Mouse (Mus musculus) neural tube, embryonic 15.5 days (tissue): ENCODE data around the gene Rabep2. TPM values are rescaled to one million over a fixed set of nuclear protein-coding genes. Genes with fewer than 3 reads are reported as not detected.

Experiments used
- ATAC-seq: fragments of 200-750 bp; cut with Nextera tagmentation; 2 replicates; pipeline ENCODE4 v1.8.0; 2017; ENCODE audit warnings: mild to moderate bottlenecking, moderate TSS enrichment, moderate library complexity; ENCODE audit not compliant: low FRiP score
- H3K27ac ChIP-seq: fragments of 300-500 bp; sonication (generic); replicated peaks from 2 replicates; pipeline ENCODE4 v1.5.1; 2015; ENCODE audit warnings: mild to moderate bottlenecking, inconsistent platforms
- H3K27me3 ChIP-seq: fragments of 300-500 bp; sonication (generic); replicated peaks from 2 replicates; pipeline ENCODE4 v1.6.1; 2015; ENCODE audit warnings: inconsistent platforms
- H3K36me3 ChIP-seq: fragments of 300-500 bp; sonication (generic); 2 replicates; pipeline ENCODE4 v1.6.1; 2015; ENCODE audit warnings: inconsistent platforms
- H3K4me1 ChIP-seq: fragments of 300-500 bp; sonication (generic); 2 replicates; pipeline ENCODE4 v1.6.1; 2015; ENCODE audit warnings: inconsistent platforms
- H3K4me2 ChIP-seq: fragments of 300-500 bp; sonication (generic); 2 replicates; pipeline ENCODE4 v1.6.1; 2015; ENCODE audit warnings: inconsistent platforms, mild to moderate bottlenecking, moderate library complexity
- H3K4me3 ChIP-seq: fragments of 300-500 bp; sonication (generic); replicated peaks from 2 replicates; pipeline ENCODE4 v1.5.1; 2015; ENCODE audit warnings: mild to moderate bottlenecking, inconsistent platforms
- H3K9ac ChIP-seq: fragments of 300-500 bp; sonication (generic); replicated peaks from 2 replicates; pipeline ENCODE4 v1.6.1; 2015; ENCODE audit warnings: mild to moderate bottlenecking, inconsistent platforms
- H3K9me3 ChIP-seq: fragments of 300-500 bp; sonication (generic); replicated peaks from 2 replicates; pipeline ENCODE4 v1.6.1; 2016; ENCODE audit warnings: inconsistent platforms
- WGBS: fragments of 180-500 bp; shearing (Covaris S2); methylation state at CpG from one replicate; pipeline ENCODE4 v1.1.7; 2015; ENCODE audit warnings: mixed read lengths; 5-methylcytosine and 5-hydroxymethylcytosine counted together
- polyA plus RNA-seq: library from polyadenylated mRNA; unstranded; fragments of >200 nt; fragmentation: Nextera tagmentation; extraction: Ambion mirVana; gene quantifications from 2 replicates; pipeline ENCODE4 v1.2.1, GENCODE M21; 2015

Gene Rabep2
- polyA plus RNA-seq, 1 experiment from 2014 or later, result 22.2 TPM

GRCm38 (mm10) chr7:126455242-126455641 is 26.7 kb downstream of the Rabep2 start:
- Histone ChIP-seq H3K27me3 (no peaks in the 10 kb centered on the region), H3K4me2 (no peak overlapping the region), H3K36me3 (no peaks in the 10 kb centered on the region), H3K27ac (no peak overlapping the region), H3K4me3 (no peak overlapping the region), H3K9ac (no peak overlapping the region), H3K4me1 (no peaks in the 10 kb centered on the region), H3K9me3 (no peaks in the 10 kb centered on the region)
- no peak for ATAC-seq
- WGBS, result 79% methylated on average over 2 of the region's 2 CpGs

- Histone ChIP-seq H3K9me3 (no peaks in the 10 kb centered on the region), H3K4me3 (no peak overlapping the region), H3K27me3 (no peaks in the 10 kb centered on the region), H3K4me2 (no peak overlapping the region), H3K4me1 (no peaks in the 10 kb centered on the region), H3K36me3 (no peaks in the 10 kb centered on the region), H3K9ac (no peak overlapping the region), H3K27ac (no peak overlapping the region)
- WGBS, result 90% methylated on average over 17 of the region's 17 CpGs
- ATAC-seq, result no peak
Measured at GRCm38 (mm10) chr7:126456382-126457266, 28.1 kb downstream of the Rabep2 start.

GRCm38 (mm10) chr7:126458225-126458624 is 29.7 kb downstream of the Rabep2 start:
- Histone ChIP-seq H3K27me3 (no peaks in the 10 kb centered on the region), H3K27ac (no peak overlapping the region), H3K4me1 (no peaks in the 10 kb centered on the region), H3K9me3 (no peaks in the 10 kb centered on the region), H3K9ac (no peak overlapping the region), H3K4me2 (no peak overlapping the region), H3K36me3 (no peaks in the 10 kb centered on the region), H3K4me3 (no peak overlapping the region)
- no peak for ATAC-seq
- WGBS, result 86% methylated on average over 5 of the region's 5 CpGs

- no peaks in the 10 kb centered on the region for H3K9me3 ChIP-seq
- H3K27ac ChIP-seq, result no peak overlapping the region
Measured at GRCm38 (mm10) chr7:126458844-126459618, 30.5 kb downstream of the Rabep2 start.

GRCm38 (mm10) chr7:126460623-126461399 is 32.3 kb downstream of the Rabep2 start:
- 54% methylated on average over 10 of the region's 10 CpGs for WGBS
- H3K36me3 ChIP-seq, result no peaks in the 10 kb centered on the region
- H3K4me3 ChIP-seq, result no peak overlapping the region
- H3K27ac ChIP-seq, result no peak overlapping the region
- H3K27me3 ChIP-seq, result no peaks in the 10 kb centered on the region
- no peaks in the 10 kb centered on the region for H3K9me3 ChIP-seq
- H3K9ac ChIP-seq, result no peak overlapping the region
- no peaks in the 10 kb centered on the region for H3K4me1 ChIP-seq
- ATAC-seq, result no peak
- H3K4me2 ChIP-seq, result no peak overlapping the region

More at GRCm38 (mm10) chr7:126458844-126459618, 30.5 kb downstream of the Rabep2 start:
- no peaks in the 10 kb centered on the region for H3K27me3 ChIP-seq
- no peaks in the 10 kb centered on the region for H3K36me3 ChIP-seq
- no peak overlapping the region for H3K4me3 ChIP-seq
- H3K9ac ChIP-seq, result no peak overlapping the region
- H3K4me1 ChIP-seq, result no peaks in the 10 kb centered on the region
- 85% methylated on average over 11 of the region's 11 CpGs for WGBS
- H3K4me2 ChIP-seq, result no peak overlapping the region
- no peak for ATAC-seq

GRCm38 (mm10) chr7:126461626-126462025 is 33.1 kb downstream of the Rabep2 start:
- 76% methylated on average over 3 of the region's 3 CpGs for WGBS
- Histone ChIP-seq H3K4me2 (no peak overlapping the region), H3K9ac (no peak overlapping the region)

GRCm38 (mm10) chr7:126463004-126463403 is 34.4 kb downstream of the Rabep2 start, which contains the start of gene Atp2a1:
Gene Atp2a1 (minus strand): TSS chr7:126463108.
- ATAC-seq, result no peak
- Histone ChIP-seq H3K9me3 (no peaks in the 10 kb centered on the region), H3K36me3 (peaks cover 18% of the 10 kb centered on the region), H3K9ac (no peak within 1 kb of the TSS), H3K27ac (no peak within 1 kb of the TSS), H3K4me2 (no peak within 1 kb of the TSS), H3K4me1 (no peaks in the 10 kb centered on the region), H3K27me3 (no peaks in the 10 kb centered on the region), H3K4me3 (no peak within 1 kb of the TSS)
- 55% methylated on average over 5 of the region's 5 CpGs for WGBS

More at GRCm38 (mm10) chr7:126461626-126462025, 33.1 kb downstream of the Rabep2 start:
- Histone ChIP-seq H3K4me3 (no peak overlapping the region), H3K4me1 (no peaks in the 10 kb centered on the region), H3K9me3 (no peaks in the 10 kb centered on the region), H3K27me3 (no peaks in the 10 kb centered on the region), H3K36me3 (peaks cover 4% of the 10 kb centered on the region), H3K27ac (no peak overlapping the region)
- ATAC-seq, result no peak

GRCm38 (mm10) chr7:126463547-126463946 is 35.0 kb downstream of the Rabep2 start:
- Histone ChIP-seq H3K4me1 (no peaks in the 10 kb centered on the region), H3K4me3 (no peak overlapping the region), H3K27me3 (no peaks in the 10 kb centered on the region), H3K4me2 (no peak overlapping the region), H3K9ac (no peak overlapping the region), H3K36me3 (peaks cover 23% of the 10 kb centered on the region), H3K9me3 (no peaks in the 10 kb centered on the region), H3K27ac (no peak overlapping the region)
- WGBS, result 71% methylated on average over 4 of the region's 4 CpGs
- ATAC-seq, result no peak

GRCm38 (mm10) chr7:126464121-126464520 is 35.6 kb downstream of the Rabep2 start:
- H3K36me3 ChIP-seq, result peaks cover 29% of the 10 kb centered on the region
- no peak overlapping the region for H3K4me3 ChIP-seq
- H3K27me3 ChIP-seq, result no peaks in the 10 kb centered on the region
- no peaks in the 10 kb centered on the region for H3K9me3 ChIP-seq
- WGBS, result 69% methylated on average over 4 of the region's 4 CpGs
- H3K27ac ChIP-seq, result no peak overlapping the region
- no peak overlapping the region for H3K4me2 ChIP-seq
- ATAC-seq, result no peak
- no peaks in the 10 kb centered on the region for H3K4me1 ChIP-seq
- no peak overlapping the region for H3K9ac ChIP-seq

GRCm38 (mm10) chr7:126464836-126465235 is 36.3 kb downstream of the Rabep2 start:
- H3K9ac ChIP-seq, result no peak overlapping the region
- WGBS, result 49% methylated on average over 5 of the region's 5 CpGs
- no peaks in the 10 kb centered on the region for H3K9me3 ChIP-seq
- H3K36me3 ChIP-seq, result peaks cover 36% of the 10 kb centered on the region
- H3K4me2 ChIP-seq, result no peak overlapping the region
- no peak overlapping the region for H3K4me3 ChIP-seq
- H3K4me1 ChIP-seq, result no peaks in the 10 kb centered on the region
- no peaks in the 10 kb centered on the region for H3K27me3 ChIP-seq
- ATAC-seq, result no peak
- H3K27ac ChIP-seq, result no peak overlapping the region

GRCm38 (mm10) chr7:126465246-126466030 is 36.9 kb downstream of the Rabep2 start:
- Histone ChIP-seq H3K9me3 (no peaks in the 10 kb centered on the region), H3K36me3 (peaks cover 41% of the 10 kb centered on the region), H3K4me1 (no peaks in the 10 kb centered on the region), H3K9ac (no peak overlapping the region), H3K4me3 (no peak overlapping the region), H3K27ac (no peak overlapping the region), H3K4me2 (no peak overlapping the region), H3K27me3 (no peaks in the 10 kb centered on the region)
- WGBS, result 70% methylated on average over 7 of the region's 7 CpGs
- ATAC-seq, result no peak
